ENCODE assay signal across 22 mouse cellular contexts in genomic region chr17:65618431-65618830, GRCm38 (mm10). TPM values are rescaled to one million over a fixed set of nuclear protein-coding genes. Genes with fewer than 3 reads are reported as not detected.
A peak's percentile ranks its signal among the peaks of the same experiment; 100 is the strongest.
DNase-seq lines count a peak whose midpoint lies in the region; ATAC-seq and TF ChIP-seq lines count a peak whose summit lies in the region.
"Had no signal": no experiment of that assay in that cellular context is flagged by ENCODE, and none has a peak within 500 bp of the region (broad histone marks: within the 10 kb centered on the region; RNA-seq: fewer than 3 reads in every experiment).

No protein-coding gene starts in this region.

- peak; percentile 68 for DNase-seq in lung, embryonic 14.5 days
- DNase-seq in lung, adult 2 months: no peak
- peak; percentile 84 for DNase-seq in Muller cell, postnatal 12 days (ENCODE audit: inconsistent ontology term)
- no peak for DNase-seq in embryo, embryonic 11 days
- DNase-seq: cerebellum, adult 11-12 months; cerebellum, postnatal 36 days; heart, postnatal 14 days; retina, postnatal 1 day; right cerebral cortex, postnatal 4 days had no signal

- no peak for TF ChIP-seq CTCF in intestine, postnatal 0 days (IDR thresholded peaks at IDR 0.05; ENCODE audit: low read depth)
- no peak for TF ChIP-seq CTCF in lung, embryonic 14.5 days (IDR thresholded peaks at IDR 0.05; ENCODE audit: low read depth)
- TF ChIP-seq CTCF in lung, adult 2 months (IDR thresholded peaks at IDR 0.05; ENCODE audit: insufficient read depth, low read length): no peak

- H3K4me1 ChIP-seq in intestine, postnatal 0 days (replicated peaks; ENCODE audit: control insufficient read depth, insufficient read depth, low read length): peaks cover 6% of the 10 kb centered on the region; the same call in 1 of the 2 replicates
- H3K4me1 ChIP-seq in intestine, embryonic 16.5 days (ENCODE audit: control insufficient read depth, insufficient read depth, low read length): peaks cover 9% of the 10 kb centered on the region; the same call in 1 of the 2 replicates
- no peaks in the 10 kb centered on the region for H3K4me1 ChIP-seq in lung, embryonic 14.5 days (ENCODE audit: insufficient read depth)
- H3K4me1 ChIP-seq in lung, adult 2 months (ENCODE audit: control insufficient read depth, insufficient read depth, low read length): peaks cover 2% of the 10 kb centered on the region; the same call in 1 of the 2 replicates
- H3K4me1 ChIP-seq: heart, embryonic 12.5 days had no signal

- no peak overlapping the region for H3K4me2 ChIP-seq in intestine, postnatal 0 days (replicated peaks; ENCODE audit: low read depth)
- no peak overlapping the region for H3K4me2 ChIP-seq in intestine, embryonic 16.5 days (ENCODE audit: low read depth, low read length)
- no peak overlapping the region for H3K4me2 ChIP-seq in lung, embryonic 14.5 days
- H3K4me2 ChIP-seq: forebrain, embryonic 12.5 days; heart, embryonic 12.5 days; hindbrain, embryonic 12.5 days; liver, embryonic 12.5 days; lung, embryonic 15.5 days had no signal

- no peak for ATAC-seq in intestine, postnatal 0 days
- no peak for ATAC-seq in intestine, embryonic 16.5 days
- no peak for ATAC-seq in lung, embryonic 14.5 days (ENCODE audit: insufficient read depth)
- peak; percentile 41 for ATAC-seq in granulocyte monocyte progenitor cell, adult 5-6 weeks (replicated peaks; ENCODE audit: poor library complexity, severe bottlenecking)
- ATAC-seq: inflammation-experienced regulatory T-cells, adult 6 months; liver, embryonic 12.5 days; Patski had no signal

- 41% methylated on average over 2 of the region's 2 CpGs for WGBS in intestine, postnatal 0 days
- 81% methylated on average over 2 of the region's 2 CpGs for WGBS in intestine, embryonic 16.5 days
- 82% methylated on average over 2 of the region's 2 CpGs for WGBS in lung, embryonic 14.5 days
- 78% methylated on average over 2 of the region's 2 CpGs for WGBS in lung, adult 2 months

- H3K27me3 ChIP-seq in intestine, postnatal 0 days (replicated peaks; ENCODE audit: control insufficient read depth, insufficient read depth, low read length): no peaks in the 10 kb centered on the region
- no peaks in the 10 kb centered on the region for H3K27me3 ChIP-seq in intestine, embryonic 16.5 days (replicated peaks; ENCODE audit: control insufficient read depth, insufficient read depth, low read length)
- no peaks in the 10 kb centered on the region for H3K27me3 ChIP-seq in lung, embryonic 14.5 days (ENCODE audit: insufficient read depth, low read length)
- H3K27me3 ChIP-seq: forebrain, embryonic 12.5 days; heart, embryonic 12.5 days; hindbrain, embryonic 12.5 days; liver, embryonic 12.5 days; lung, embryonic 15.5 days; Patski had no signal

- H3K9ac ChIP-seq in intestine, postnatal 0 days (ENCODE audit: low read depth, low read length): no peak overlapping the region
- H3K9ac ChIP-seq in intestine, embryonic 16.5 days (ENCODE audit: low read depth, low read length): no peak overlapping the region
- no peak overlapping the region for H3K9ac ChIP-seq in lung, embryonic 14.5 days
- H3K9ac ChIP-seq: forebrain, embryonic 12.5 days; heart, embryonic 12.5 days; hindbrain, embryonic 12.5 days; liver, embryonic 12.5 days; lung, embryonic 15.5 days had no signal

- no peaks in the 10 kb centered on the region for H3K36me3 ChIP-seq in intestine, postnatal 0 days (ENCODE audit: control insufficient read depth, insufficient read depth)
- H3K36me3 ChIP-seq in intestine, embryonic 16.5 days (ENCODE audit: control insufficient read depth, insufficient read depth, low read length): no peaks in the 10 kb centered on the region
- H3K36me3 ChIP-seq in lung, embryonic 14.5 days (ENCODE audit: insufficient read depth): no peaks in the 10 kb centered on the region
- H3K36me3 ChIP-seq: forebrain, embryonic 12.5 days; heart, embryonic 12.5 days; hindbrain, embryonic 12.5 days; liver, embryonic 12.5 days; lung, embryonic 15.5 days had no signal

- H3K4me3 ChIP-seq in intestine, postnatal 0 days (ENCODE audit: low read depth, low read length): no peak overlapping the region
- H3K4me3 ChIP-seq in intestine, embryonic 16.5 days (ENCODE audit: low read length): no peak overlapping the region
- no peak overlapping the region for H3K4me3 ChIP-seq in lung, embryonic 14.5 days (ENCODE audit: low read depth, low read length)
- H3K4me3 ChIP-seq in lung, adult 2 months (replicated peaks; ENCODE audit: extremely low read depth, low read depth, low read length): no peak overlapping the region
- H3K4me3 ChIP-seq: forebrain, embryonic 12.5 days; heart, embryonic 12.5 days; hindbrain, embryonic 12.5 days; liver, embryonic 12.5 days; lung, embryonic 15.5 days had no signal

- no peaks in the 10 kb centered on the region for H3K9me3 ChIP-seq in intestine, postnatal 0 days (ENCODE audit: control insufficient read depth)
- H3K9me3 ChIP-seq in intestine, embryonic 16.5 days (ENCODE audit: control insufficient read depth, low read length): no peaks in the 10 kb centered on the region
- H3K9me3 ChIP-seq in lung, embryonic 14.5 days (ENCODE audit: low read depth, low read length): no peaks in the 10 kb centered on the region
- H3K9me3 ChIP-seq: forebrain, embryonic 12.5 days; heart, embryonic 12.5 days; hindbrain, embryonic 12.5 days; liver, embryonic 12.5 days; lung, embryonic 15.5 days had no signal

- H3K27ac ChIP-seq in intestine, postnatal 0 days (ENCODE audit: low read depth, low read length): peak overlapping the region; percentile 64
- H3K27ac ChIP-seq in intestine, embryonic 16.5 days (ENCODE audit: low read length): no peak overlapping the region
- H3K27ac ChIP-seq in lung, embryonic 14.5 days (ENCODE audit: low read depth): no peak overlapping the region
- H3K27ac ChIP-seq: forebrain, embryonic 12.5 days; hindbrain, embryonic 12.5 days; kidney, postnatal 0 days; liver, embryonic 12.5 days; lung, embryonic 15.5 days had no signal

- TF ChIP-seq POLR2A in lung, adult 2 months (IDR thresholded peaks at IDR 0.05; ENCODE audit: borderline replicate concordance, extremely low read depth, low read depth, low read length): no peak

RNA-seq across cellular contexts. Expression of gene Vapa, which starts 5.1 kb away (rescaled TPM):
- polyA plus RNA-seq in intestine, postnatal 0 days (2015; fragmentation: Nextera tagmentation; extraction: Ambion mirVana): 290 and 292 TPM in 2 replicates
- 194 and 204 TPM in 2 replicates for polyA plus RNA-seq in intestine, embryonic 16.5 days (2015; fragmentation: Nextera tagmentation; extraction: Ambion mirVana)
- polyA plus RNA-seq in lung, embryonic 14.5 days (2014; fragmentation: Nextera tagmentation; extraction: Ambion mirVana): 189 and 201 TPM in 2 replicates
- 40.3 and 68.3 TPM in 2 replicates for polyA plus RNA-seq in lung, adult 2 months (2012; rRNA removed)
- total RNA-seq in granulocyte monocyte progenitor cell, adult 5-6 weeks (2014; fragmentation: Nextera tagmentation): 131 and 169 TPM in 2 replicates
- total RNA-seq in granulocyte monocyte progenitor cell, adult 5-6 weeks (2017): 127 and 134 TPM in 2 replicates

RNA-seq across cellular contexts. Expression of gene Txndc2, which starts 23.5 kb away (rescaled TPM):
- polyA plus RNA-seq in intestine, postnatal 0 days (2015; fragmentation: Nextera tagmentation; extraction: Ambion mirVana): not detected in 2 replicates
- not detected in 2 replicates for polyA plus RNA-seq in intestine, embryonic 16.5 days (2015; fragmentation: Nextera tagmentation; extraction: Ambion mirVana)
- 0.16 TPM in 1 of 2 replicates, not detected in the other for polyA plus RNA-seq in lung, embryonic 14.5 days (2014; fragmentation: Nextera tagmentation; extraction: Ambion mirVana)
- polyA plus RNA-seq in lung, adult 2 months (2012; rRNA removed): 0.06 and 0.09 TPM in 2 replicates
- total RNA-seq in granulocyte monocyte progenitor cell, adult 5-6 weeks (2014; fragmentation: Nextera tagmentation): not detected in 2 replicates
- total RNA-seq in granulocyte monocyte progenitor cell, adult 5-6 weeks (2017): not detected in 2 replicates
- total RNA-seq: gastrocnemius, adult 8-10 months had no signal
- polyA plus RNA-seq: heart, embryonic 12.5 days; inflammation-experienced regulatory T-cells, adult 6 months; kidney, postnatal 0 days; limb, embryonic 11.5 days; liver, embryonic 12.5 days; lung, embryonic 15.5 days; Patski had no signal

Comparison
In these comparisons a context has a peak if more than half of its experiments do, and no peak if none do; other contexts are left out.
1. DNase-seq: peak in lung, embryonic 14.5 days (single experiment) and Muller cell, postnatal 12 days (single experiment); none in lung, adult 2 months (single experiment) and embryo, embryonic 11 days (single experiment).